Mouse (Mus musculus): ENCODE results near the gene Afap1l2. TPM values are rescaled to one million over a fixed set of nuclear protein-coding genes. Genes with fewer than 3 reads are reported as not detected.

The Afap1l2 gene
- total and polyA plus RNA-seq, 2 experiments from 2014 or later: 2.3 to 2.7 TPM

DNA sequence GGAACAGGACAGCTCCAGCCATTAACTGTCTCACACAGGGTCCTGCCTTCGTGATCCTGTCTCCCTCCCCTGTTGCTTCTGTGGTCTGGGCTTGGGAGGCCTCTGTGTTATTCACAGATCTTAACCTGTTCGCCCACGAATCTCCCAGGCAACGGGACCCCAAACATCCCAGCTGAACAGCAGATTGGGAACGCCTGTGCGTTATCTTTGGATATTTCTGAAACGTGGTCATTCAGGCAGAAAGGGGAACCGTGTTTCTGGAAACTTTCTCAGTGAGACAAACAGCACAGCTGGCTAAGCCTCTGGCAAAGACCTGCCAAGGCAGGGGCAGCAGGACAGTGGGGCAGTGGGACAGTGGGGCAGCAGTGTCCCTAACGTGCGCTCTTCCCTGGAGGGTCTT is 24.3 kb downstream of the Afap1l2 start:
- H3K4me1 ChIP-seq (ENCODE audit: control insufficient read depth, insufficient read depth): peaks cover 11% of the 10 kb centered on the region
- no peaks in the 10 kb centered on the region for H3K27me3 ChIP-seq (ENCODE audit: control insufficient read depth, insufficient read depth, low read length)
- H3K36me3 ChIP-seq (replicated peaks; ENCODE audit: control insufficient read depth, insufficient read depth, low read length): no peaks in the 10 kb centered on the region
- WGBS: 39% methylated on average over 10 of the region's 10 CpGs
- H3K4me3 ChIP-seq (ENCODE audit: low read depth, low read length): no peak overlapping the region
- H3K9ac ChIP-seq (replicated peaks; ENCODE audit: low read depth, low read length): no peak overlapping the region
- no peak for DNase-seq (ENCODE audit: low spot score)
- TF ChIP-seq CTCF (IDR thresholded peaks at IDR 0.05; ENCODE audit: low read depth) (no peak), EP300 (IDR thresholded peaks at IDR 0.05; ENCODE audit: low read depth) (no peak)
- no peaks in the 10 kb centered on the region for H3K9me3 ChIP-seq (replicated peaks; ENCODE audit: control insufficient read depth, low read length)
- no peak for ATAC-seq (ENCODE audit: insufficient read depth, low read depth)
- H3K27ac ChIP-seq (ENCODE audit: low read depth): peak overlapping the region; percentile 67
- no peak overlapping the region for H3K4me2 ChIP-seq (ENCODE audit: low read depth, low read length)

DNA sequence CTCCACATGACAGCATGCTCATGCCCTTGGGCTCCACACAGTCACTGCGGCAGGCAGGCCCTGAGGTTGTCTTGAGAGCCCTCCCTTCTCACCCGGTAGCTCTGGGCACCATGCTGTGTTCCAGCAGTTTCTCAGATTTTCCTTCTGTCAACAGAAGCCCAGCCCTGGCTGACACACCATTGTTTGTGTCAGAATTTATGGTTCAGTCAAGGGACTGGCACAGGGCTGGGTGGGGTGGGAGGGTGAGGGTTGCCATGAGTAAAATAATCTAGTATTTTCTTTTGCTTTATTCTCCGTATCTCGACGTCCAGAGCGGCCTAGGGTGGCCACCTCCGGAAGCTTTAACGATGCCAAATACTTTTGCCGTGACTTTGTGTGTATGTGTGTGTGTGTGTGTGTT is 26.3 kb downstream of the Afap1l2 start:
- Histone ChIP-seq H3K4me1 (ENCODE audit: control insufficient read depth, insufficient read depth) (peaks cover 11% of the 10 kb centered on the region), H3K9me3 (replicated peaks; ENCODE audit: control insufficient read depth, low read length) (no peaks in the 10 kb centered on the region), H3K27me3 (ENCODE audit: control insufficient read depth, insufficient read depth, low read length) (no peaks in the 10 kb centered on the region), H3K4me2 (ENCODE audit: low read depth, low read length) (no peak overlapping the region), H3K27ac (ENCODE audit: low read depth) (peak overlapping the region; percentile 47), H3K9ac (replicated peaks; ENCODE audit: low read depth, low read length) (no peak overlapping the region), H3K36me3 (replicated peaks; ENCODE audit: control insufficient read depth, insufficient read depth, low read length) (no peaks in the 10 kb centered on the region), H3K4me3 (ENCODE audit: low read depth, low read length) (no peak overlapping the region)
- TF ChIP-seq EP300 (IDR thresholded peaks at IDR 0.05; ENCODE audit: low read depth) (no peak), CTCF (IDR thresholded peaks at IDR 0.05; ENCODE audit: low read depth) (no peak)
- WGBS: 75% methylated on average over 9 of the region's 9 CpGs
- ATAC-seq (ENCODE audit: insufficient read depth, low read depth) (peak; percentile 18; the same call in 1 of the 2 replicates), DNase-seq (ENCODE audit: low spot score) (no peak)

DNA sequence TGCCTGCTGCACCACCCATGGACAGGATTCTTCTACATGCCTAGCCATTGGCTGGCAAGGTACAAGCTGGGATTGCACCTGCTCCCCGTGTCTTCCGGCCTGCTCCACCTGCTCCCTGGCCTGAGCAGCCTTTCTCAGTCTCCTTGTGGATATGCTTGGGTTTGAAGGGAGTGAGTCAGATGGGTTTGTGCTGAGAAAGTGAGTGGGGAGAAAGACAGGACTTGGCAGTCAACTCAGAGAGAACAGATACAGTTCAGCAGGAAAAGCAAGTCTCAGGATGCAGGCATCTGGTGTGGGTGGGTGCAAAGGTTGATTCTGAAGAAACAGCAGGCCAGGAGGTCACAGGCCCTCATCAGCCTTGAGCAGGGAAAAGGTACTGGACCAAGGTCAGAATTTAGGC is 27.2 kb downstream of the Afap1l2 start:
- TF ChIP-seq CTCF (IDR thresholded peaks at IDR 0.05; ENCODE audit: low read depth) (no peak), EP300 (IDR thresholded peaks at IDR 0.05; ENCODE audit: low read depth) (no peak)
- no peak overlapping the region for H3K4me2 ChIP-seq (ENCODE audit: low read depth, low read length)
- ATAC-seq (ENCODE audit: insufficient read depth, low read depth) (no peak), DNase-seq (ENCODE audit: low spot score) (no peak)
- 84% methylated on average over 2 of the region's 2 CpGs for WGBS
- H3K4me1 ChIP-seq (ENCODE audit: control insufficient read depth, insufficient read depth): peaks cover 11% of the 10 kb centered on the region
- no peak overlapping the region for H3K9ac ChIP-seq (replicated peaks; ENCODE audit: low read depth, low read length)
- H3K9me3 ChIP-seq (replicated peaks; ENCODE audit: control insufficient read depth, low read length): no peaks in the 10 kb centered on the region
- no peak overlapping the region for H3K4me3 ChIP-seq (ENCODE audit: low read depth, low read length)
- no peaks in the 10 kb centered on the region for H3K27me3 ChIP-seq (ENCODE audit: control insufficient read depth, insufficient read depth, low read length)
- H3K27ac ChIP-seq (ENCODE audit: low read depth): no peak overlapping the region
- H3K36me3 ChIP-seq (replicated peaks; ENCODE audit: control insufficient read depth, insufficient read depth, low read length): no peaks in the 10 kb centered on the region

GRCm38 (mm10) chr19:56976962-56977948 is 30.8 kb downstream of the Afap1l2 start:
- no peaks in the 10 kb centered on the region for H3K27me3 ChIP-seq (ENCODE audit: control insufficient read depth, insufficient read depth, low read length)
- H3K27ac ChIP-seq (ENCODE audit: low read depth): peak overlapping the region; percentile 52
- H3K4me1 ChIP-seq (ENCODE audit: control insufficient read depth, insufficient read depth): peaks cover 23% of the 10 kb centered on the region
- no peak for DNase-seq (ENCODE audit: low spot score)
- no peaks in the 10 kb centered on the region for H3K9me3 ChIP-seq (replicated peaks; ENCODE audit: control insufficient read depth, low read length)
- no peak for ATAC-seq (ENCODE audit: insufficient read depth, low read depth)
- no peak overlapping the region for H3K9ac ChIP-seq (replicated peaks; ENCODE audit: low read depth, low read length)
- H3K4me2 ChIP-seq (ENCODE audit: low read depth, low read length): no peak overlapping the region
- H3K4me3 ChIP-seq (ENCODE audit: low read depth, low read length): no peak overlapping the region
- WGBS: 56% methylated on average over 19 of the region's 19 CpGs
- H3K36me3 ChIP-seq (replicated peaks; ENCODE audit: control insufficient read depth, insufficient read depth, low read length): no peaks in the 10 kb centered on the region
- TF ChIP-seq CTCF (IDR thresholded peaks at IDR 0.05; ENCODE audit: low read depth) (no peak), EP300 (IDR thresholded peaks at IDR 0.05; ENCODE audit: low read depth) (no peak)

- Histone ChIP-seq H3K36me3 (replicated peaks; ENCODE audit: control insufficient read depth, insufficient read depth, low read length) (no peaks in the 10 kb centered on the region), H3K27me3 (ENCODE audit: control insufficient read depth, insufficient read depth, low read length) (no peaks in the 10 kb centered on the region), H3K9ac (replicated peaks; ENCODE audit: low read depth, low read length) (no peak overlapping the region), H3K4me1 (ENCODE audit: control insufficient read depth, insufficient read depth) (peaks cover 15% of the 10 kb centered on the region), H3K4me3 (ENCODE audit: low read depth, low read length) (no peak overlapping the region), H3K9me3 (replicated peaks; ENCODE audit: control insufficient read depth, low read length) (no peaks in the 10 kb centered on the region), H3K4me2 (ENCODE audit: low read depth, low read length) (no peak overlapping the region), H3K27ac (ENCODE audit: low read depth) (no peak overlapping the region)
- no peak for DNase-seq (ENCODE audit: low spot score)
- 84% methylated on average over 5 of the region's 5 CpGs for WGBS
- TF ChIP-seq CTCF (IDR thresholded peaks at IDR 0.05; ENCODE audit: low read depth) (no peak), EP300 (IDR thresholded peaks at IDR 0.05; ENCODE audit: low read depth) (no peak)
- no peak for ATAC-seq (ENCODE audit: insufficient read depth, low read depth)
Measured at GRCm38 (mm10) chr19:56976515-56976914, 31.5 kb downstream of the Afap1l2 start.

All from heart, postnatal 0 days (tissue).